Mouse (Mus musculus) cortical plate, adult 2 months (tissue): Measurements from ENCODE around the gene Baz1b.

ENCODE experiments used
- CTCF ChIP-seq: fragments of 200-500 bp; IDR thresholded peaks from 2 replicates; pipeline ENCODE4 v1.5.1; 2011; ENCODE audit warnings: mild to moderate bottlenecking, control low read depth, low read length; ENCODE audit not compliant: insufficient read depth; ENCODE audit errors: extremely low read depth
- POLR2A ChIP-seq: fragments of 200-500 bp; IDR thresholded peaks from 2 replicates; pipeline ENCODE4 v1.6.1; 2011; ENCODE audit warnings: mild to moderate bottlenecking, low read length, control low read depth; ENCODE audit not compliant: insufficient read depth; ENCODE audit errors: extremely low read depth

DNA sequence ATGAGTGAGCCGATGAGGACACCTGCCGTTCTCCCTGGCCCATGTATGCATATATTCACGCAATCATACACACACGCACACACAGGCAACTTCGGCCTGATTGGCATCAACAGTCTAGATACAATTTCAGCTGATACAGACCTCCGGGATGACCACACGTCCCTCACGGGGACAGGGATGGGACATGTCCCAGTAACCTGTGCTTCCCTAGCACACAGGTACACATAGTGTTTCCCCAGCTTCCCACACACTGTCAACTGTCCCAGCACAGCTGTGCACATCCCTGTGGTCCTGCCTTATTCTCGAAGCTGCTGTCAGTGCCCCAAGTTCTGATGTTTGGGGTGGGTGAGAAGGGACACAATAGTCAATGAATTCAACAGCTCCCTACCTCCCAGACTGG is 60.3 kb downstream of the Baz1b start:
- no peak for TF ChIP-seq CTCF
- no peak for TF ChIP-seq POLR2A
